Mouse (Mus musculus) thymus, postnatal 4 days (tissue): ENCODE results near the gene Tsacc.
"Not testable (repeated sequence)": the region's sequence is repeated elsewhere in the genome, so short reads cannot be mapped to it uniquely, and the experiment has no call there.

ENCODE experiments used
- DNase-seq: peaks from one replicate; pipeline ENCODE4 v3.0.0; 2021

The Tsacc gene

DNA sequence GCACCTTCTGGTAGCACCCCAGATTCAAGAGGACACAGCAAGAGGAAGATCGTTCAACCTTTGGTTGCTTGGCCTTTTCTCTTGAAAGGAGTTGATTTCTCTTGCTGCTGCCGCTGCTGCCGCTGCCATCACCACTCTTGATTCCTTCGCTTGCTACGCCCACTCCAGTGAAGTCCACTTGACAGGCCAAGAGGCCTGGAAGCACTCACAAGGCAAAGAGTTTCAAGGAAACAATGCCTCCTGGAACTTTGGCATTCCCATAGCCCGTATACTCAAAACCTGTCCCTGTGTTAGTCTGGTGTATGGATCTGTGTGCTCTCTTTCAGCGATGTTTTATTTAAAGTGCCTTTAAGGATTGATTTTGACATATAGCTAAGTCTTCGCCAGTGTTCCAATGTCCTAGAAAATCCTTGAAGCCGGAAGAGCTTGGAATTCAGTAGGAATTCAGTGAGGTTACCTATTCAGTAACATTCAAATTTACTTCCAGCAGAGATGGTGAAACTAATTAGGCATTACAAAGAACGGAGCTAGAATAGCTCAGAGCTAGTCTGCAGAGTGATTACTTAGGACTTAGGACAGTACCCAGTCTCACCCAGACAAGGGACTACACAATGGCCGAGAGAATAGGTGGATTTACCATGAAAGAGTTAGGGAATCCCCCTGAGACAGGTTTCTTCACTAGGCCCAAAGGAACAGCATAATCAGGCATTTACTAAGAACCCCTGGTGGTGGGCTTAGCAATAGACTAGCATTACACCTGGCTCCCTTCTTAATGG, 15.5 kb downstream of the Tsacc start:
- not testable (repeated sequence) for DNase-seq

DNA sequence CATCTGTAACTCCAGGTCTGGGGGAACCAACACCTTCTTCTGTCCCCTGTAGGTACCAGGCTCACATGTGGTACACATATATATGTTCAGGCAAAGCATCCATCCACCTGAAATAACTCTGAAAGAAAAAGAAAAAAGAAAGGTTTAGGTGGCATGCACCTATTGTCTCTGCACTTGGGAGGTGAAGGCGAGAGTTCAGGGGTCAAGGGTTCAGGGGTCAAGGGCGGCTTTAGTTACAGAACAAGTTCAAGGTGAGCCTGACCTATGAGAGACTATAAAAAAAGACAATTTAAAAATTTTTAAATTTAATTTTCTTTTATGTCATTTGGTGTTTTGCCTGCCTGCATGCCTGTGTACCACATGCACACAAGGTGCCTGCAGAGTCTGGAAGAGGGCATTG, 16.8 kb downstream of the Tsacc start:
- no peak for DNase-seq

DNA sequence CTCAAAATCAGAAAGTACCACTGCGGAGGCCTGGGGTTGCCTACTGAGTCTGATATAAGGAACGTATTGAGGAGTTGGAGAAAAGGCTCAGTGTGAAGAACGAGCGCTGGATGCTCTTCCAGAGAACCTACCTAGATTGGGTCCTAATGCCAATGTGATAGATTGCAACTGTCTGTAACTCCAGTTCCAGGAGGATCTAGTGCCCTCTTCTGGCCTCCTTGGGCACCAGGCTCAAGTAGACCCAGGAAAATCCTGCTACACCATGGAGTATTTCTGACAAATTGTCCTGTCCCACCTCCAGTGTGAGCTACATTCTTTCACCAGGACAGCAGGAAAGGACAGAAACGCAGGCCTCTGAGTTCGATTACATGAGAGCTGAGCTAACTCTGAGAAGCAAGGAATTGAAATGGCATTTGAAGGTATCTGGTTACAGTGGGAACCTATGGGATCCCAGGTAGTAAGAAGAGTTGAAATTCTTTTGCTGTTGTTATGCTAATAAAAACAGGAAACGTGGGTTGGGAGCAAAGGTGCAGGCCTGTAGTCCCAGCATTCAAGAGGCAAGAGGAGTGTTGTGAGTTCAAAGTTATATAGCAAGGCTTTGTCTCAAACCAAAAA, 20.2 kb downstream of the Tsacc start:
- DNase-seq = peak; percentile 18

DNA sequence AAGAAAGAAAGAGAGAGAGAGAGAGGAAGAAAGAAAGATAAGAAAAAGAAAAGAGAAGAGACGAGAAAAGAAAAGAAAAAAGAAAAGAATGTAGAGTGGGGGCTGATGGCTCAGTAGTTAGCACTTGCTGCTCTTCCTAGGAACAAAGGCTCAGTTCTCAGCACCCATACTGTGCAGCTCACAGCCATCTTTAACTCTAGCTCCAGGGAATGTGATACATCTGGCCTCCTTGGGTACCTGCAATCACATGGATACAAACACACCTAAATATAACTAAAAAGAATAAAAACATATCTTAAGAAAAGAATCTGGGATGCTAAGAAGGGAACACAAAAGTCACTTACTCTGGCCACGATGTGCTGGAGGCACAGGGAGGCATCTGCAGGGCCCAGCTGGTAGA, 20.7 kb downstream of the Tsacc start:
- no peak for DNase-seq

DNA sequence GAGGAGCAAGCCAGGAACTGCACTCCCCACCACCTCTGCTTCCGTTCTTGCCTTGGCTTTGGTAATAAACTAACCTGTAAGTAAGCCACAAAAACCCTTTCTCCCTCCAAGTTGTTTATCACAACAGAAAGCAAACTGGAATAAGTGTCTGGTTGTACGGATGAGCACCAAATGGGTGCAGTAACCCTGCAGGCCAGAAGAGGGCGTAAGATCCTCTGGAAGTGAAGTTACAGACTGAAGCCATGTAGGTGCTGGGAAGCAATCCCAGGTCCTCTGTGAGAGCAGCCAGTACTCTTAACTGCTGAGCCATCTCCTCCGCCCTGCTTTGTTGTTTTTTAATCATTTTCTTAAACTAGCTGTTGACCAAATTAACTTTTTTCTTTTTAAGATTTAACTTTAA, 22.8 kb downstream of the Tsacc start:
- peak; percentile 26 for DNase-seq

DNA sequence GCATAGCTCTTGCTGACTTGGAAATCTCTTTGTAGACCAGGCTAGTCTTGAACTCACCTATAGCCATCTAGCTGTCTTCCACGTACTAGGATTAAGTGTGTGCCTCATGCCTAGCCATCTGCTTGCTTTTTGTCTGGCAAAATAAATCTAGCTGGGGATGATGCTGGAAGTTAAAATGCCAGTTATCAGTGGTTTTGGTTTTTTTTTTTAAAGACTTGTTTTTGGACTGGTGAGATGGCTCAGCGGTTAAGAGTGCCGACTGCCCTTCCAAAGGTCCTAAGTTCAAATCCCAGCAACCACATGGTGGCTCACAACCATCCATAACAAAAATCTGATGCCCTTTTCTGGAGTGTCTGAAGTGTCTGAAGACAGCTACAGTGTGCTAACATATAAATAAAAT, 24.9 kb downstream of the Tsacc start:
- DNase-seq = no peak

DNA sequence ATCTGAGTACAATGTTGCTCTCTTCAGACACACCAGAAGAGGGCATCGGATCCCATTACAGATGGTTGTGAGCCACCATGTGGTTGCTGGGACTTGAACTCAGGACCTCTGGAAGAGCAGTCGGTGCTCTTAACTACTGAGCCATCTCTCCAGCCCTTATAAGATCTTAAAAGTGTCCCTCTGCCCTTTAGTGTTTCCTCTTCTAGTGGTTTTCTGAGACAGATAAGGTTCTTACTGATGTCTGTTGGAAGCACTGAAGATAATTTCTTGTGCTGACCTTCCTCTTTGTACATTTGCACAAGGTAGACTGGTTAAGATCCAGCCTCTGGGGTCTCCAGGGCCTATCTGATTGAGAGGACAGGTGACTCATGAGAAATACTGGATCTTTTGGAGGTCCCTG, 25.5 kb downstream of the Tsacc start:
- DNase-seq = not testable (repeated sequence)

DNA sequence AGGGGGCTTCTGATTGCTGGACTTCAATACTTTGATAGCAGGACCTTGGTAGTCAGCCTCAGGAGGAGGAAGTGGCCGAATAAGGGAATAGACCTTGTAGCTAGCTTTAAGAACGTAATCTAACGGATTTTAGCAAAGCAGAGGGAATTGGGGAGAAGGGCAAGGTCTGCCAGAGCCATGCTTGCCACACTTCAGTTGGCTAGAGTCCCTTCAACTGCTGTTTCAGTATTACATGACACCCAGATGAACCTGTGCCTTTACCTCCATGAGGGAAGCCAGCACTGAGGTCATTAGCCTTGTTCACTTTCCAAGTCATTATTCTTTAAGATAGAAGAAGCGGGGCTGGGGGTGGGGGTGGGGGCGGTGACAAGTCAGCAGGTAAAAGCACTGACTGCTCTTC, 27.8 kb downstream of the Tsacc start:
- DNase-seq = no peak

DNA sequence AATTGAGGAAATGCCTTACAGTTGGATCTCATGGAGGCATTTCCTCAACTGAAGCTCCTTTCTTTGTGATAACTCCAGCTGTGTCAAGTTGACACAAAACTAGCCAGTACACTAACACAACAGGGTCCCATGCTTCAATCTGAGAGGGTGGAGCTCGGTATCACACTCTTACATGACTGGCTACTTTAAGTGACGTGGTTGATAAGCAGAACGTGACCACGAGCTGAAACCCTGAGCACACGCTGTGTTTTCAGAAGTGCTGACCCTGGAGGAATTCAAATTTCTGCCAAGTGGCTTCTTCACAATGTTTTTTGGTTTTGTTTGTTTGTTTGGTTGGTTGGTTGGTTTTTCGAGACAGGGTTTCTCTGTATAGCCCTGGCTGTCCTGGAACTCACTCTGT, 28.8 kb downstream of the Tsacc start:
- DNase-seq = not testable (repeated sequence)

DNA sequence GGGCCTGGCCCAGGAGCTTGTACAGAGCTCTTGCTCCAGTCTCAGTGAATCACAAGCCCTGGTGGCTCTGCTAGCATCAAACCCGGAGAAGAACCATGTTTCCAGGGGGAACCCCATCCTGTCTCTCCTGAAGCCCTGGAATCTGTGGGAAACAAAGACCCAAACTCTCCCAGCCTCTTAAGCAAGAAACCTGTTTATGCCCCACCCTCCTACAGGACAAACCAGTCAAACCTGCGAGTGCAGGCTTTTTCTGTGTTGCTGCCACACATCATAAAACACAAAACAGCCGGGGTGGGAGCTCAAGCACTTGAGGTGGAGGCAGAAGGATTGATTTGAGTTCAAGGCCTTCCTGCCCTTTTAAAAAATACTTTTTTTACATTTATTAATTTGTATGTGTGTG, 34.5 kb downstream of the Tsacc start:
- DNase-seq = no peak

DNA sequence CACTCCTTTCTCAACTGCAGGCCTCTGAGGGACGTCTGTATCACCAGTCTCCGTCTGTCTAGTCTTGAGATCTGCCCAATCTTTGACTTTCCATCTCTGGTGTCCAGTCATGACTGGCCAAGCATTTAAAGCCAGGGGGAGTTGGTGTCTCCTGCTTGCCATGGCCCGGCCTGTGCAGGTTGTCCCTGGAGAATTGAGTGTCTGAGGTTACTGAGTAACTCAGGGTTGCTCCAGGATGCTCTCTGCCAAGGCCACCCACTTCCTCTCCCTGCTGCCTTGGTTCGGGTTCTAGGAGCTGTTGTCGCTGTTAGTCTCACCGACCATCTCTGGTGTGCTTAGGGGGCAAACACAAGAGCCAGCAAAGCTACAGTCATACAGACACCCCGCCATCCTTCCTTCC, 40.4 kb downstream of the Tsacc start:
- DNase-seq = no peak

DNA sequence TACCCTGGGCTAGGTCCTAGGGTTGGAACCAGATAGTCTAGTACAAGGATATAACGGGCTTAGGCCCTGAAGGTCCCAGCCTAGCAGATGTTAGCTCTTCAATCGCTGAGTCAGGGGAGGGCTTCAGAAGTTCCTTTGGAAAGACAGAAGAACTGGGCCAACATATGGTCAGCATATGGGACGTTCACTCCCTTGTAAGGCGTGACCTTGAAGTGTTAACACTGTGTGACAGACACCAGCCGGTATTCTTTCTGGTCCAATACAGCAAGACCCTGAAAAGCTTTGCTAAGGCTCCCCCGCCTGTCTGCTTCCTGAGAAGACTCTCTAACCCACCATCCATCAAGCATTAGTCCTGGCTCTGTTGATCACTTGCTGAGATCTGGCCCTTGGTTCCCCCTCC, 40.8 kb downstream of the Tsacc start:
- no peak for DNase-seq

DNA sequence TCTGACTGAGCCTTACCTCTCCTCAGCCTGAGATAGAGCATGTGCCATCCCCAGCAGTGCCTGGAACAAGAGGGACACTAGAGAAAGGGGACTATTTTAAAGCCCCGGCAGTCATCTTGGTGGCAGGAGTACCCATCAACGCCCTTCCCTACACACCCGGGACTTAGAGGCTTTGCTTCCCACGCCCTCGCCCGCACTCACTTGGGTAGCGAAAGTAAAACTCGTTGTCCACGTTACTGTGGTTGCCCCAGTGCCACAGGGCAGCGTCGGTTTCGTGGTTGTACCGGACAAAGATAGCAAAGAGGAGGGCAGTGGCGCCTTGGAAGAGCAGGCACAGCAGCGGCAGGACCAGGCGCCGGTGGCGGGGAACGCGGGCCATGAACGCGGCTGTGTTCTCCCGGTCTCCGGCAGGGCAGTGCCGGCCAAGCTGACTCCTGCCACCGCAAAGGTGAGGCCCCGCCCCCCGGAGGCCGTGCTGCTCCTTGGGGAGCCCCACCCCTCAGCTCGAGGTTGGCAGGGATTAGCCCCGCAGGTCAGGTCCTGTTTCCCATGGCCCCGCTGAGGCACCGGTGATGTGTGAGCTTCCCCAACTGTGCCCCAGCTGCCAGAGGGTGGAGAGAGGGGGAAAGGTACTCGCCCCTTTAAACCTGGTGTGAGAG, 42.4 kb downstream of the Tsacc start, which contains the start of gene Rhbg:
Rhbg (minus strand) TSS at position 442 of the 659 bp plus-strand sequence.
- peak; percentile 28 for DNase-seq

DNA sequence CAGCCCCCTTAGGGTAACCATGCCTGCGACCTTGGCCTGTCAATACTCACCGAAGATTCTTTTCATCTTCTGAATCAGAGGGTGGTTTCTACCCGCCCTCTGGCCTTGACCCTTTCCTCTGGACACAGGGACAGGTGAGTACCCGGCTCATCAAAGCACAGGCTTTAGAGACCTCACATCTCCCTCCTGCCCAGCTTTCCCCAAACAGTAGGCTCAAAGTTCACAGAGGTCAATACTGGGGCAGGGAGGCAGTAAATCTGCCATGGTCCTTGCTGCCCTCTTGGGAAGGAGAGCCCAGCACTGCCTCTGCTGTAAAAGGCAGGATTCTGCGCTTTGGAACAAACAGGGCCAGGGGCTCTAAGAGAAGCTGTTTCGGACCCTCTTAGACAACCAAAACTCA, 44.1 kb downstream of the Tsacc start:
- no peak for DNase-seq

DNA sequence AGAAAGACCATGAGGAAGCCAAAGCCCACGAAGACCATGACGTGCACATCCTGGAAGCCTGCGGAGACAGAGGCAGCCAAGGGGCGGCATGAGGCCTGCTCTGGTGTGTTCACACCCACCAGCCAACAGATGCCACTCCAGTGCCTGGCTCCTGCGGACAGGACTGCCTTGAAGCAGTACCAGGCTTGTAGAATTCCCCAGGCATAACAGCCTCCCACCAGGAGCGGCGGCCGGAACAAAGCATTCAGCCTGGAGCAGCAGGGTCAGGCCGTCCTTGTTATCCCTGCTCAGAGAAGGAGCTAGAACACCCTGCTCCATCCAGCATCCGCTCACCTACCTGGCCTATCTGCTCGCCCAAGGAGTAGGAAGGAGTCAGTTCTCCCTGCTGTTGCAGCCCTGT, 48.4 kb downstream of the Tsacc start:
- DNase-seq = no peak

DNA sequence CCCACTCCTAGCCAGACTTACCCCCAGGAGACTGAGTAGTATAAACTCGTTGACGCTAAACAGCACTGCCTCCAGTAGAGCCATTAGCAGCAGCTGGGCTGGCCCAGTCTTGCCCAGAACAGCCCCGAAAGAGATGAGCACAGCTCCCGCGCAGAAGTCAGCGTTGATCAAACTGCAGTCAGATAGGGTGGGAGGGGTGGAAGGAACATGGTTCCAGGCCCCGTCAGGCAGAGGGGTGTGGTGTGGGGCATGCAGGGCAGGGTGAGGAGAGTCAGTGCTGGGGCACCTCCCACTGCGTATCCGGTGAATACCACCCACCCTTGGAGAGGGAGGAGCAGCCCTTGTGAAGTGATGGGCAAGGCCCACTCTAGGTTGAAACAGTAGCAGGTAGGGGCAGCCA, 49.1 kb downstream of the Tsacc start:
- DNase-seq = no peak

DNA sequence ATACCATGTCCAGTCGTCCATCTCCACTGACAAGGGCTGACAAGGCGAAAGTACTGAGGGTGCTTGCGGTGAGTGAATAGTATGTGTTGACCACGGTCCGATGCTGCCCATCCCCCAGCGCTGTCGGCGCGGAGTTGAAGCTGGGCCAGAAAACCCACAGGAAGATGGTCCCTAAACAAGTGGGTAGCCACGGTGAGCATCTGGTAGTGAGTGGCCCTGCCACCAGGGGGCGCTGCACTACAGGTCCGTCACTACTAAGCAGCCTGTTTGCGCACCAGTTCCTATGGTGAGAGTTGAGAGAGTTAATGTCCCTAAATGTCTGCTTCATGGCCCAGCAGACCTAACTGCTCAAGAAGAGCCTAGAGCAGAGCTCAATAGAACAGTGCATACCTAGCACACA, 51.0 kb downstream of the Tsacc start:
- peak; percentile 92 for DNase-seq

DNA sequence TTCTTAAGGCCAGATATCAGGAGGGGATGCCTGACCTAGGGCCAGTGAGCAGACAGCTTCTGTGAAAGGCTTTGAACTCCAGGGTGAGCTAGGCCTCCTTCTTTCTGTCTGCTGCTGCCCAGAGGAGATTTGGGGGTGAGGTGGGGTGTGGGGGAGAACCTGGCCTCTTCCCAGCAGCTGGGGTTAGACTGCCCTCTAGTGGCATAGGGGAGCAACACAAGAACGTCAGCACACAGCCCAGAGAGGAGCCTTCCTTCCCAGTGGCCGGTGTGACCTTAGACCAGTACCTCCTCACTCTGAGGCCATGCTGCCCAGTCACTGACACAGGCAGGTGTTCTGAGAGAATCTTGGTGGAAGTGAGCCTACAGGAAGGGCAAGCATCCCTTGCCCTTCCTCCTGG, 52.7 kb downstream of the Tsacc start:
- peak; percentile 76 for DNase-seq

DNA sequence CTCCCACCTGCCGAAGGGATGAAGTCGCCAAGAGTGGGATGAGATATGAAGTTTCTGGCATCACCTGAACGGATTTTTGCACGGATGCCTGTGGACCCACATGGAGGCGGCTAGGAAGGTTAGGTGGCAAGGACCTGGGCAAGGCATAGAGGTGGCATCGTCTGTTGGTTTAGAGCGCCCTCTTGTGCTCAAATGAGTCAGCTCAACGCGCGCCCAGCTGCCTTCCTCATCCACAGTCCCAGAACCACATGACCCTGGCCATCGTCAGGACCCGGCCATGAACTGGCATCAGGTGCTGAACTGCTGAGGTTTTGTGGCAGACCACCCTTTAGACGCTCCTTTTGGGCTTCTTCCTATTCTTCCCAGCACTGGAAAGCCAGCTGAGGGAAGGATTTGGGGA, 54.3 kb downstream of the Tsacc start:
- peak; percentile 84 for DNase-seq

DNA sequence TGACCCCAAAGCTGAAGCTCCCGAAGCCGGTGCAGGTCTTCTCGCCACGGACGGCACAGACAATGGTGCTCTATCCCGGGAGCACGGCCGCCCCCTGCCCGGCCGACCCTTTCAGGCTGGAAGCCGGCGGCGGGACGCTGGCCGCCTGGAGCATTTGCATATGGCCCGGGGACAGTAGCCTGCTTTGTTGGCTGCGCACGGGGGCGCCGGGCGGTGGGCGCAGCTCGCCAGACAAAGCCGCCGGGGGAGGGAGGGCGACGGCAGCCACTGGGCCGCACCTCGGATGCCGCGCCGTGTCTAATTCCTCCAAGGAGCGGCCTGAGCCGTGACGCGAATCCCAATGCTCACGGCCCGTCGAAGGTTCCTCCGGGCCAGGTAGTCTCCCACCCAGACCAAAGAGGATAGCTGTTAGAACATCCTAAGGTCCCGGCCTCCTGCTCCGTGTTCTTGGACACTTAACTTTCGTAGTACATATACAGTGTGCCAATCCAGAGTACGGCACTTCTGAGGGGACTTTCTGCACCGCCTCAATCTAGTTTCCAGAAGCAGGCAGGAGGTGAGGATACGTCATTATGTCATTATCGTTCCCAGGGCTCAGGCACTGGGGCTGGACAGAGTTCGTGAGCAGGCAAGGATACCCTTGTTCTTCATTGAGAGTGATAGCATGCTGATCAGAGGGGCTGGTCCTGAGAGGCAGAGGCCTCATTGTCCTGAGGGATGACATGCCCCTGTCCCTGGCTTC, 55.6 kb downstream of the Tsacc start:
- DNase-seq = no peak

DNA sequence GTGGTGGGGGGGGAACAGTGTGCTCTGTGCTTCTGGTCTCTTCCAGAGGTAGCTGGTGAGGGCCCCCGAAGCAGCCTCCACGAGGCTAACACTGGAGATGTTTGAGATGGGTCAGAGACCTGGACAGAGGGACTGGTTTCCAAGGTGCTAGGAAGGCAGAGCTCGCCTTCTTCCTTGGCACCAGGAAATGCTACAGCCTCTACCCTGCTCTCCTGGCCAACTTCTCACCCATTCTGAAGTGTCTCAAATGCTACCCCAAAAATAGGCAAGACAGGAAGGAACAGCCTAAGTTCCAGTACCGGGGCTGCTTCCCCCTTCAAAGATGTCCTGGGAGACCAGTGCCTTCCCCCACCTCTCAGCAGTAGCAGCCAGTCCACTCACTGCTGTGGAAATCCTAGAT, 57.4 kb downstream of the Tsacc start:
- DNase-seq = no peak

DNA sequence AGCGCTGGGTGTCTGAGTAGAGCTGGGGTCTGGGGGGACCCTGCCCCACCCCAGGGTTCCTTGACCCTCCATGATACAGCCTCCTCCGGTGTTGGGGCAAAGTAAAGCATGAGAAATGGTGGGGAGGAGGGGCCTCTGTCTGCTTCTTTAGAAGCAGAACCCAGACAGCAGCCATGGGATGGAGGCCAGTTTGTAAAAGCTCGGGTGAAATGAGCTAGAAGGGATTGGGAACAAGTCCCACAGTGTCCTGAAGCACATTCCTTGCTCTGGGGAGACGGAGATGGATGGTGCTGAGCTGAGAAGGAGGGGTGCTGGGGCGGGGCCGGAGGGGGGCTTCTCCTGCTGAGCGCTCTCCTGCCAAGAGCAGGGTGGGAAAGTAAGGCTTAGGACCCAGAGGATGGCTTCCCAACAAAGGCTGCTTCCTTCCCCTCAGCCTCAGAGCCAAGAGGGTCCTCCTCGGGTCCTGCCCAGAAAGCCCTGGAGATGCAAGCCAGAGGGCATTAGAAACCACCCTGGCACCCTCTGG, 57.9 kb downstream of the Tsacc start:
- no peak for DNase-seq

DNA sequence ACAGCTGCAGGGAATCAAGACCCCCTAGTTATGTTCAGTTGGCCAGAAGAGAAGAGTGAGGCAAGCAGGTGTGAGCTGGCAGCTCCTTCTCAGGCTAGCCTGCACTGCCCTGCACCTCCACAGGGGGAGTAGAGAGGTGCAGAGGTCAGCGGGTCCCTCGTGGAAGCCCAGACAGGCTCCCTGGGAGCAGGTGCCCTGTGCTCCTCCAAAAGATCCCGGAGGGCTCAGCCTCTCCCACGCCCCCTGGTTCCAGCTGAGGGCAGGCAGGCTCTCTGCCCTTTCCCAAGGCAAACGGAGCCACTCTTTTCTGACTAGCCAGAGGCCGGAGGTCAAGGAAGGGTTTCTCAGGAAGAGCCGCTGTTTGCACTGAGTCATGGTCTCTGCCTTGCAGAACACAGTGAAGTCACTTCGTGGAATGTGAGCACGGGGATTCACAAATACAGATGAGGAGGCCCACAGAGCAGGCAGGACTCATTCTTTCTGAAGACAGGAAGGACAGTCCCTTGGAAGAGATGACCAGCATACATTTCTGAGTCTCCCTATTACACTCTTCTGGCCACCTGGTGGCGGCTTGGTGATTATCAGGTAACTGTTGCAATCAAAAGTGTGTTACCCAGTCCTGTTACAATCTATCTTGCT, 59.1 kb downstream of the Tsacc start:
- DNase-seq = peak; percentile 78
